ENCODE assay signal across 9 mouse cellular contexts in genomic region chr3:21988010-21988531, GRCm38 (mm10).
A peak's percentile ranks its signal among the peaks of the same experiment; 100 is the strongest.
DNase-seq lines count a peak whose midpoint lies in the region; ATAC-seq lines count a peak whose summit lies in the region.
"Had no signal": no experiment of that assay in that cellular context is flagged by ENCODE, and none has a peak within 500 bp of the region (broad histone marks: within the 10 kb centered on the region; RNA-seq: fewer than 3 reads in every experiment).

No protein-coding gene starts in this region.

- H3K27me3 ChIP-seq in intestine, embryonic 14.5 days (replicated peaks; ENCODE audit: control insufficient read depth, insufficient read depth, low read length), result no peaks in the 10 kb centered on the region
- no peaks in the 10 kb centered on the region for H3K27me3 ChIP-seq in limb, embryonic 10.5 days (ENCODE audit: low read depth, poor library complexity, severe bottlenecking)
- H3K27me3 ChIP-seq in hindbrain, embryonic 12.5 days, result no peaks in the 10 kb centered on the region
- H3K27me3 ChIP-seq: limb, embryonic 15.5 days had no signal

- 75% methylated on average over 8 of the region's 8 CpGs for WGBS in intestine, embryonic 14.5 days
- WGBS in limb, embryonic 10.5 days, result 91% methylated on average over 8 of the region's 8 CpGs
- WGBS in hindbrain, embryonic 12.5 days, result 87% methylated on average over 8 of the region's 8 CpGs

- no peak overlapping the region for H3K4me3 ChIP-seq in intestine, embryonic 14.5 days (ENCODE audit: low read depth, low read length)
- no peak overlapping the region for H3K4me3 ChIP-seq in limb, embryonic 10.5 days
- no peak overlapping the region for H3K4me3 ChIP-seq in hindbrain, embryonic 12.5 days
- H3K4me3 ChIP-seq: limb, embryonic 15.5 days had no signal

- H3K4me1 ChIP-seq in intestine, embryonic 14.5 days (replicated peaks; ENCODE audit: control insufficient read depth, insufficient read depth, low read length), result no peaks in the 10 kb centered on the region
- H3K4me1 ChIP-seq in limb, embryonic 10.5 days, result peaks cover 6% of the 10 kb centered on the region
- no peaks in the 10 kb centered on the region for H3K4me1 ChIP-seq in hindbrain, embryonic 12.5 days
- H3K4me1 ChIP-seq: limb, embryonic 15.5 days had no signal

- H3K9me3 ChIP-seq in intestine, embryonic 14.5 days (ENCODE audit: control insufficient read depth, low read length), result no peaks in the 10 kb centered on the region
- no peaks in the 10 kb centered on the region for H3K9me3 ChIP-seq in limb, embryonic 10.5 days (replicated peaks)
- H3K9me3 ChIP-seq in hindbrain, embryonic 12.5 days (replicated peaks), result no peaks in the 10 kb centered on the region
- H3K9me3 ChIP-seq: limb, embryonic 15.5 days had no signal

- DNase-seq in right cerebral cortex, adult 18-20 months, result peak; percentile 72
- DNase-seq in right cerebral cortex, postnatal 4 days, result no peak
- no peak for DNase-seq in intestine, embryonic 14.5 days (ENCODE audit: low spot score)
- peak; percentile 41 for DNase-seq in yolk sac, embryonic 10.5 days (ENCODE audit: low spot score)
- DNase-seq in limb, embryonic 10.5 days (ENCODE audit: low spot score), result no peak
- no peak for DNase-seq in adrenal gland, postnatal 36 days

- 0 out of 2 replicates have a peak, but pooled peaks have one; percentile 64 for ATAC-seq in intestine, embryonic 14.5 days (replicated peaks; ENCODE audit: low FRiP score, low TSS enrichment, low read depth)
- peak; percentile 54 for ATAC-seq in monocyte, adult 5-6 weeks (replicated peaks; ENCODE audit: insufficient number of reproducible peaks, low FRiP score, low TSS enrichment, poor library complexity, severe bottlenecking)
- ATAC-seq in hindbrain, embryonic 12.5 days (ENCODE audit: low FRiP score), result no peak

- H3K9ac ChIP-seq in intestine, embryonic 14.5 days (ENCODE audit: low read length), result no peak overlapping the region
- H3K9ac ChIP-seq in hindbrain, embryonic 12.5 days, result no peak overlapping the region
- H3K9ac ChIP-seq: limb, embryonic 15.5 days had no signal

- H3K27ac ChIP-seq in intestine, embryonic 14.5 days (ENCODE audit: low read depth), result no peak overlapping the region
- H3K27ac ChIP-seq in limb, embryonic 10.5 days, result no peak overlapping the region
- H3K27ac ChIP-seq in hindbrain, embryonic 12.5 days, result no peak overlapping the region
- H3K27ac ChIP-seq: limb, embryonic 15.5 days had no signal

- H3K4me2 ChIP-seq in intestine, embryonic 14.5 days (ENCODE audit: low read length), result no peak overlapping the region
- H3K4me2 ChIP-seq in hindbrain, embryonic 12.5 days (replicated peaks), result no peak overlapping the region
- H3K4me2 ChIP-seq: limb, embryonic 15.5 days had no signal

- H3K36me3 ChIP-seq in intestine, embryonic 14.5 days (ENCODE audit: control insufficient read depth, insufficient read depth, low read length), result no peaks in the 10 kb centered on the region
- H3K36me3 ChIP-seq in limb, embryonic 10.5 days, result no peaks in the 10 kb centered on the region
- H3K36me3 ChIP-seq in hindbrain, embryonic 12.5 days, result no peaks in the 10 kb centered on the region
- H3K36me3 ChIP-seq: limb, embryonic 15.5 days had no signal

Comparison
In these comparisons a context has a peak if more than half of its experiments do, and no peak if none do; other contexts are left out.
1. DNase-seq: peak in right cerebral cortex, adult 18-20 months (single experiment) and yolk sac, embryonic 10.5 days (single experiment); none in right cerebral cortex, postnatal 4 days (single experiment), intestine, embryonic 14.5 days (single experiment), limb, embryonic 10.5 days (single experiment) and adrenal gland, postnatal 36 days (0 of 2).